Mouse (Mus musculus) frontal cortex, adult 2 months (tissue): ENCODE data around the gene Bcl6b. TPM values are rescaled to one million over a fixed set of nuclear protein-coding genes. Genes with fewer than 3 reads are reported as not detected.

ENCODE experiments used
- DNase-seq, 2 experiments: peaks; one replicate each; pipeline ENCODE4 v3.0.0; 2022; ENCODE audit warnings: low spot score in 1 of 2; ENCODE audit errors: extremely low spot score in 1 of 2
- polyA plus RNA-seq: library from polyadenylated mRNA; depleted of rRNA; stranded (reverse); fragments of >200 nt; gene quantifications from 2 replicates; pipeline ENCODE4 v1.2.3, GENCODE M21; 2012; rRNA removed

Bcl6b gene
- polyA plus RNA-seq, 1 experiment = 1.5 TPM

DNA sequence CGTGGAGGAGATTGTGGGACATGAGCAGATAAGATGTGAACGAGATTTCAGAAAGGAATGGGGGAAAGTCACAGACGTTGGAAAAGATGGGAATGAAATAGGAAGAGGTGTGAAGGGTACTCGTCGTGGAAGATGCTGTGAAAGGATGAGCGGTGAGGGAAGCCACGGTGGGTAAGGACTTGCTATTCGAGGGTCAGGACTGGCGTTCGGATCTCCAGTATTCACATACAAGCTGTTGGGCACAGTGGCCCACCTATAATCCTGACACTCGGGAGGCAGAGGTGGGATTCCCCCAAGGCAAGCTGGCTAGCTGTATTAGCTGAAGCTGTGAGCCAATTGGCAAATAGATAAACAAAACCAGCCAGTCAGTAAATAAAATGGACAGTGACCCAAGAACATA lies 50.8 kb downstream of the Bcl6b start:
- no peak for DNase-seq

- no peak for DNase-seq
Measured at GRCm38 (mm10) chr11:70178311-70178710, 51.3 kb downstream of the Bcl6b start.

DNA sequence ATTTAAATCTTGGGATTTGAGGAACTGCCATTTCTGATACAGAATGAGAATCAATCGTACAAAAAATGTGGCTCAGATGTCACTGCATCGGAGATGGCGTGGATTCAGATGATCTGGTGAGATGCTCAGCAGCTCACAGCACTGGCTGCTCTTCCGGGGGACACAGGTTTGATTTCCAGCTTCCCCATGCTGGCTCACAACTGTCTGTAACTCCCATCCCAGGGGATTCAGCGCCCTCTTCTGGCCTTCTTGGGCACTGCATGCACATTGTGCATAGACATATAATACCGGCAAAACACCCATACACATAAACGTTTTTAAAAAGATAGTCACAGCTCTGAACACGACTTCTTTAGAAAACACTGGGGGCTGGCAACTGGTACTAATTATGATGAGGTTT lies 52.0 kb downstream of the Bcl6b start:
- DNase-seq = no peak

- no peak for DNase-seq
Measured at GRCm38 (mm10) chr11:70174491-70174890, 55.1 kb downstream of the Bcl6b start.

Other genes starting within 250 kb of the Bcl6b start
- gene Ctdnep1, start 248.6 kb downstream of the Bcl6b start, polyA plus RNA-seq = 117 and 133 TPM in 2 replicates
- gene Elp5, start 247.3 kb downstream of the Bcl6b start, polyA plus RNA-seq = 118 and 119 TPM in 2 replicates
- gene Gabarap, start 238.7 kb downstream of the Bcl6b start, polyA plus RNA-seq = 291 and 371 TPM in 2 replicates
- gene Phf23, start 234.0 kb downstream of the Bcl6b start, polyA plus RNA-seq = 38.9 and 42.2 TPM in 2 replicates
- gene Dvl2, start 229.2 kb downstream of the Bcl6b start, polyA plus RNA-seq = 34.9 and 35.3 TPM in 2 replicates
- gene Acadvl, start 214.4 kb downstream of the Bcl6b start, polyA plus RNA-seq = 69.8 and 74.0 TPM in 2 replicates
- 697 and 762 TPM in 2 replicates for gene Dlg4, start 212.9 kb downstream of the Bcl6b start, polyA plus RNA-seq
- 2.4 and 3.6 TPM in 2 replicates for gene Asgr1, start 175.7 kb downstream of the Bcl6b start, polyA plus RNA-seq
- gene Asgr2, start 137.2 kb downstream of the Bcl6b start, polyA plus RNA-seq = 0.18 and 0.46 TPM in 2 replicates
- 0.42 and 0.92 TPM in 2 replicates for gene Mgl2, start 99.5 kb downstream of the Bcl6b start, polyA plus RNA-seq
- 0.90 and 2.4 TPM in 2 replicates for gene Clec10a, start 73.6 kb downstream of the Bcl6b start, polyA plus RNA-seq
- 45.9 and 48.3 TPM in 2 replicates for gene Slc16a11, start 17.0 kb downstream of the Bcl6b start, polyA plus RNA-seq
- gene Slc16a13, start 8.7 kb downstream of the Bcl6b start, polyA plus RNA-seq = 5.5 and 7.7 TPM in 2 replicates
- 73.4 and 85.4 TPM in 2 replicates for gene 0610010K14Rik, start 8.1 kb upstream of the Bcl6b start, polyA plus RNA-seq
- gene Gm21988, start 10.0 kb upstream of the Bcl6b start, polyA plus RNA-seq = 10.7 and 11.8 TPM in 2 replicates
- 321 and 335 TPM in 2 replicates for gene Rnasek, start 10.0 kb upstream of the Bcl6b start, polyA plus RNA-seq
- 3.5 and 4.0 TPM in 2 replicates for gene Alox12, start 25.6 kb upstream of the Bcl6b start, polyA plus RNA-seq
- 0.13 and 0.24 TPM in 2 replicates for gene Alox12e, start 92.8 kb upstream of the Bcl6b start, polyA plus RNA-seq
- 0.26 and 0.84 TPM in 2 replicates for gene Alox15, start 122.2 kb upstream of the Bcl6b start, polyA plus RNA-seq
- 19.3 and 20.9 TPM in 2 replicates for gene Pelp1, start 180.2 kb upstream of the Bcl6b start, polyA plus RNA-seq
- 64.1 and 69.8 TPM in 2 replicates for gene Arrb2, start 202.8 kb upstream of the Bcl6b start, polyA plus RNA-seq
- gene Med11, start 222.1 kb upstream of the Bcl6b start, polyA plus RNA-seq = 15.8 and 17.3 TPM in 2 replicates
- gene Zmynd15, start 229.6 kb upstream of the Bcl6b start, polyA plus RNA-seq = 0.57 and 0.72 TPM in 2 replicates
- 3.2 and 3.7 TPM in 2 replicates for gene Cxcl16, start 230.2 kb upstream of the Bcl6b start, polyA plus RNA-seq